Mouse (Mus musculus): ENCODE results near the gene Ptges2.

DNA sequence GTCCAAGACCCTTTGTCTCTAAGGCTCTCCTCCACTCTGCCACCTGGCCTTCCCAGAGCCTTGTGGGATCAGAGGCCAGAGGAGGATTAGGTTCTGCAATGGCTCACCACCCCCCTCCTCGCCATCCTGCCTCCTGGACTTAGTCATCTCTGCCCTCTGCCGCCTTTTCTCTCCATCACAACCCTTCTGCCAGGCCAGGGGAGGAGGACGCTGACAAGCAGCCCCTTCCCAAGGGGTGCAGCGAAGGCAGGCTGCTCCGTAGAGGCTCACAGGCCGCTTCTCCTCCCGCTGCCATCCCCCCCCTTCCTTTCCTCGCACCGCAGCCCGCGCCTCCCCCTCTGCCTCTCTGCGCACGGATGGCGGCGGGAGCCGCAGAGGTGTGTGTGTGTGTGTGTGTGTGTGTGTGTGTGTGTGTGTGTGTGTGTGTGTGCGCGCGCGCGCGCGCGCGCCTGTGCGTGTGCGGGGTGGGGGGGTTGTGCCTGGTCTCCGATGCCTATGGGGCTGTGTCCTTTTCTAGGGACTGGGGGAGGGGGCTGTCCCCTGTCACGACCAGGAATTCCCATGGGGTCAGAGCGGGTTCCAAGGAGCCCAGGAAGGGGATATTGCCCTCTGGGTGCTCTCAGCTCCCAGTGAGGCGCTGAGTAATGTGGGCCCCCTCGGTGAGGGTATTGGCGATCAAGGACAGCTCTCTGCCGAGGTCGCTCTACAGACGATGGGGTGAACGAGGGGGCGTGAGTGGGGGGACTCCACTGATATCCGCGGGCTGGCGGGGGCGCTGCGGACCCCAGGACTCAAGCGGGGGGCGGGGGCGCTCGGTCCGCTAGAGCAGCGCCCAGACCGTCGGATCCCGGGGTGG lies 43.3 kb upstream of the Ptges2 start, which contains the start of gene Ciz1:
- TF ChIP-seq CTCF (conservative IDR thresholded peaks at IDR 0.05; ENCODE audit: low read length) (no peak), NANOG (IDR thresholded peaks at IDR 0.05; ENCODE audit: borderline replicate concordance, low read length) (no peak)

Data from E14TG2a.4 (cell line).